Mouse (Mus musculus): Measurements from ENCODE around the gene Osbpl9. TPM values are rescaled to one million over a fixed set of nuclear protein-coding genes. Genes with fewer than 3 reads are reported as not detected.

Gene Osbpl9
- polyA plus RNA-seq (2015; fragmentation: Nextera tagmentation; extraction: Ambion mirVana): 80.0 and 83.8 TPM in 2 replicates

DNA sequence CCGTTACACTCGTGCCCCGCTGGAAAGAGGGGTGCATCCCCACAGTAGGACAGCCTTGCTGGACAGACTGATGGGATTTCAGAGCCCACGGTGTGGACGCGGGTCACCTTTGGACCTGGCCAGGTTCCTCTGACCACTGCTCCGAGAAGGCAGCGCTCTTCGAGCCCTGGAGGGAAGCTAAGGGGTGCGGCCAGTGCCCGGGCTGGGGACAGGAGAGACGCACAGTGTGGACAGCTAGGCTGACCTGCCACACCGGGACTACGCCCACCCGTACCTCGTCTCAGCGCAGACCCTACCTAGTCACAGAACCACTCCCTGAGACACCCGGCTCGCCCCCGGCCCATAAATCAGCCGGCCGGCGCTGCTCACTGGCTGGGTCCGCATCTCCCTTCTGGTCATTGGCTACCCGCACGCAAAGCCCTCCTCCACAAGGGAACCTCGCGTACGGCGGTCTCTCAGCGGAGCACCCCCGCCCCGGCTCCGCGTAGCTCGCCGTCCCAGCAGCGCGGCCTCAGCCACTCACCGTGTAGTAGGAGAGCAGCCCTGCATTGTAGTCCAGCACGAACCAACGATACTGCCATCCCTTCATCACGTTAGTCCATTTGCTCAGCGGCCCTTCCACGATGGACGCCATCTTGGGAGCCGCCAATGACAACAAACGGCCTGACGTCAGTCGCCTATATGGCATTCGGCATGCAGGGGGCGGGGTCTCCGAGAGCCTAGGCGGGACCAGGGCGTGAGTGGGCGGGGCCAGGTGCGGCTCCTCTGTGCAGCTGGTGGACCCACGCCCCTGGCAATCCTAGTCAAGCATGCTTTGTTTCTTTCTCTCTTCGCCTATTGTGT is at the start of gene Osbpl9:
Gene Osbpl9 (minus strand): TSS at position 691 of the 843 bp plus-strand sequence.
- Histone ChIP-seq H3K27ac (peak within 1 kb of the TSS; percentile 96), H3K4me2 (replicated peaks) (peak within 1 kb of the TSS; percentile 91), H3K9ac (replicated peaks) (peak within 1 kb of the TSS; percentile 88), H3K4me1 (replicated peaks) (peaks cover 24% of the 10 kb centered on the region), H3K9me3 (no peaks in the 10 kb centered on the region), H3K36me3 (0 out of 2 replicates have a peak, but pooled peaks cover 5% of the 10 kb centered on the region), H3K4me3 (replicated peaks) (peak within 1 kb of the TSS; percentile 92), H3K27me3 (no peaks in the 10 kb centered on the region)
- peak; percentile 98 for ATAC-seq
- under 1% methylated on average over 59 of the region's 59 CpGs for WGBS

DNA sequence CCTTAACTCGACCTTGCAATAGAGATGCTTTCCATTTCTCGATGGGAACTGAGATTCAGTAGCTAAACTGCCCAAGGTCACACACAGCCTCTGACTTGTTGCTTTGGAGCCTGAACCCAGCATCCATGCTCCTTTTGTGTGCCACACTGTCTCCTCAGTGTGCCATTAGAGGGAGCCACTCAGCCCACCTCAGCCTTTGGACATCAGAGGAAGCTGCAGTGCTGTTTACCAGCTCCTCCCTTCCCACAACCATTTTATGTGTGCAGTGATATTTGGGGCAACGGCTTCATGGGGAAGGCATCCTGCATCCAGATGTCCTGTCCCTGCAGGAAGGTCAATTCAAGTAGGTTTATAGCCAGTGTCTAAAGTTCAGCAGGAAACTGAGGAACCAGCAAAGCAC is 49.5 kb upstream of the Osbpl9 start:
- WGBS: 47% methylated on average over 3 of the region's 3 CpGs
- no peaks in the 10 kb centered on the region for H3K27me3 ChIP-seq
- H3K4me1 ChIP-seq (replicated peaks): no peaks in the 10 kb centered on the region
- H3K9me3 ChIP-seq: no peaks in the 10 kb centered on the region
- ATAC-seq: no peak
- no peak overlapping the region for H3K27ac ChIP-seq
- no peaks in the 10 kb centered on the region for H3K36me3 ChIP-seq
- no peak overlapping the region for H3K9ac ChIP-seq (replicated peaks)
- H3K4me2 ChIP-seq (replicated peaks): no peak overlapping the region
- H3K4me3 ChIP-seq (replicated peaks): no peak overlapping the region

DNA sequence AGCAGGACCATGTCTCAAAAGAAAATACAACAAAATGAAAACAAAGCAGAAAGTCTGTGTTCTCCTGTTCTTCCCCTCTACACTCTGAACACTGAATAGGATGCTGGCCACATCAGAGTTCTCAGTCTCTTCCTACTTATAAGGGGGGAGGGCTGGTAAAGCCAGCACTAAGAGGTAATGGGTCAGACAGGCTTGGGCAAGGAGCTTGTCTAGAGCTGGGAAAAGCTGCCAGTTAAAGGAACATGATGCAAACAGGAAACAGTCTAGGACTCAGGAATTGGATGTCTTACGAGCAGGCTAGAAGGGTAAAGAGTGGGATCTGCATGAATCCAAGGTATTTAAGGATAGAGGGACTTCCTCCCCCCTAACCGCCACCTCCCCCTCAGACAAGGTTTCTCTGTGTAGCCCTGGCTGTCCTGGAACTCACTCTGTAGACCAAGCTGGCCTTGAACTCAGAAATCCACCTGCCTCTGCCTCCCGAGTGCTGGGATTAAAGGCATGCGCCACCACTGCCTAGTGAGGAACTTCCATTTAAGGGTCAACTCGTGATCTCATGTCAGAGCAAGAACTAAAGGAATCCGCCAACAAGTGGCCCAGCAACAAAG is 43.0 kb upstream of the Osbpl9 start:
- no peaks in the 10 kb centered on the region for H3K9me3 ChIP-seq
- H3K27ac ChIP-seq: no peak overlapping the region
- H3K4me3 ChIP-seq (replicated peaks): no peak overlapping the region
- 89% methylated on average over 6 of the region's 6 CpGs for WGBS
- H3K4me1 ChIP-seq (replicated peaks): no peaks in the 10 kb centered on the region
- H3K36me3 ChIP-seq: no peaks in the 10 kb centered on the region
- no peaks in the 10 kb centered on the region for H3K27me3 ChIP-seq
- ATAC-seq: no peak
- H3K4me2 ChIP-seq (replicated peaks): no peak overlapping the region
- no peak overlapping the region for H3K9ac ChIP-seq (replicated peaks)

DNA sequence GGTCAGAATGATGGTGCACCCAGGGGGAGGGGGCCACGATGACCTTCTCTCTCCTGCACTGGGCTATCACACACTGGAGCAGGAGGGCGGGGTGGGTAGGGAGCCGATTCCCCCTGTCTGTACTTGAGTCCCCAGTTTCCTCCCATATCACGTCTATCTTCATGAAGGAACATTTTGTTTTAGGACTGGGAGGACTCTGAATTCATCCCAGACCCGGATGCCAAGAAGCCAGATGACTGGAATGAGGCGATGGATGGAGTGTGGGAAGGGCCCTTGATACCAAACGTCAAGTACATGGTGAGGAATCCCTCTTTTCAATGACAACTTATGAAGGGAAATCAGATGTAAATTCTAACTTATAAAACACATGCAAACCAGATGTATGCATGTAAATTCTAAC is 42.4 kb upstream of the Osbpl9 start:
- Histone ChIP-seq H3K27me3 (no peaks in the 10 kb centered on the region), H3K9ac (replicated peaks) (no peak overlapping the region), H3K4me1 (replicated peaks) (no peaks in the 10 kb centered on the region), H3K27ac (no peak overlapping the region), H3K4me2 (replicated peaks) (no peak overlapping the region), H3K36me3 (no peaks in the 10 kb centered on the region), H3K9me3 (no peaks in the 10 kb centered on the region), H3K4me3 (replicated peaks) (no peak overlapping the region)
- WGBS: 93% methylated on average over 7 of the region's 7 CpGs
- ATAC-seq: no peak

DNA sequence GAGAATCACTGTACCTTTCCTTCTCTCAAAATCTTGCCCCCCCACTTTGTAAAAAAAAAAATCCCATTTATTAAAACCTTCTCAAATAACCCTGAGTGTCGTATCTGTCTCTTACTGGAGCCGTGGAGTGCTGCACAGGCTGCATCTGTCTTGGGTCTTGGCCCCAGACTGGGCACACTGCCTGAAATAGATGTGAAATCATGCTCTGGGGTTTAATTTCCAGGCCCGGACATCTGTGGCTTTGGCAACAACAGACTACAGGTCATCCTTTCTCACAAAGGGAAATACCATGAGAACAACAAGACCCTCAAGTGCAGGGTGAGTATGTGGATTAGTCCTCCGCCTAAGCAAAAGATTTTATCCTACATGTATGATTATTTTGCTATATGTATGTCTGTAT is 39.9 kb upstream of the Osbpl9 start:
- Histone ChIP-seq H3K4me1 (replicated peaks) (peaks cover 3% of the 10 kb centered on the region), H3K9ac (replicated peaks) (no peak overlapping the region), H3K4me2 (replicated peaks) (no peak overlapping the region), H3K36me3 (no peaks in the 10 kb centered on the region), H3K27me3 (no peaks in the 10 kb centered on the region), H3K9me3 (no peaks in the 10 kb centered on the region), H3K4me3 (replicated peaks) (no peak overlapping the region), H3K27ac (no peak overlapping the region)
- 79% methylated on average over 4 of the region's 4 CpGs for whole genome bisulfite sequencing
- ATAC-seq: no peak

DNA sequence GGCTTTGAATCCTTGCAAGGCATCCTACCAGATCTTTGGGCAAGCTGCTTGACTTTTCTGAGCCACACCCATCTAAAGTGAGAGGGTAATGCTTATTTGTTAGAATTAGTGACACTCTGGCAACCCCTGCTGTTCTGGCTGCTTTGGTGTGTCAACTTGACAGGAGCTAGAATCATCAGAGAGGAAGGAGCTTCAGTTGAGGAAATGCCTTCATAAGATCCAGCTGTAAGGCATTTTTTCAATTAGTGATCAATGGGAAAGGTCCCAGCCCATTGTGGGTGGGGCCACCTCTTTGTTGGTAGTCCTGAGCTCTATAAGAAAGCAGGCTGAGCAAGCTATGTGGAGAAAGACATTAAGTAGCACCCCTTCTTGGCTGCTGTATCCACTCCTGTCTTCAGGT is 39.1 kb upstream of the Osbpl9 start:
- Histone ChIP-seq H3K27me3 (no peaks in the 10 kb centered on the region), H3K9me3 (no peaks in the 10 kb centered on the region), H3K4me3 (replicated peaks) (no peak overlapping the region), H3K27ac (no peak overlapping the region), H3K9ac (replicated peaks) (no peak overlapping the region), H3K4me2 (replicated peaks) (no peak overlapping the region), H3K36me3 (no peaks in the 10 kb centered on the region), H3K4me1 (replicated peaks) (peaks cover 10% of the 10 kb centered on the region)
- no peak for ATAC-seq

DNA sequence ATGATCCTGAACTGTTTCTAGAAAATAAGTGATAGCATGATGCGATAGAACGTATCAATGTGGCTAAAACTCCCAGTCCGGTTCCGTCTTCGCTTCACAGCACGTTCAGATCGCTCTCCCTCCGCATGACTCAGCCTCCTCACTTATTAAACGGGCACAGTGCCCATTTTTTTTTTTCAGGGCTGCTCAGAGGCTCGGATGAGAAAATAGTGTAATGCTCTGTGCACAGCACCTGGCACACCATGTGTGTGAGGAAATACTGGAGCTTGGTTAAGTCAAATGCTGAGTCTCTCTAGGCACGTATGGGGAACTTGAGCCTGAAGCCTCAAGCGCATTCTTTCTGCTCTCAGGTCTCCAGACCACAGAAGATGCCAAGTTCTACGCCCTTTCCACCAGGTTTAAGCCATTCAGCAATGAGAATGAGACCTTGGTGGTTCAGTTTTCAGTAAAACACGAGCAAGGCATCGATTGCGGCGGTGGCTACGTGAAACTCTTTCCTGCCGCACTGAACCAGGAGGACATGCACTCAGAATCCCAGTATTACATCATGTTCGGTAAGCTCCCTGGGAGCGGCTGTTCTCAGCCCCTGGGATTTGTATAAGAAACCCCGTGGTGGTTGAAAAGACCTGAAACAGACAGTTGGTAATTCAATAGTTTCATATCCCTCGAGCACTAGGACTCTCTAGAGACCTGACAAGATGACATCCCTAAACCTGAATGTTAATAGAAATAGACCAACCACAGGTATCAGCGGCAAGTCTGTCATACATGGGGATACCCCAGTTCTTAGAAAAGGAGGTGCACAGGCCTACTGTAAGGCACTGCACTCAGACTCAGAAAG is 36.6 kb upstream of the Osbpl9 start:
- WGBS: 84% methylated on average over 24 of the region's 24 CpGs
- H3K4me2 ChIP-seq (replicated peaks): no peak overlapping the region
- H3K9ac ChIP-seq (replicated peaks): no peak overlapping the region
- H3K4me3 ChIP-seq (replicated peaks): no peak overlapping the region
- H3K27me3 ChIP-seq: no peaks in the 10 kb centered on the region
- H3K27ac ChIP-seq: no peak overlapping the region
- peaks cover 17% of the 10 kb centered on the region for H3K4me1 ChIP-seq (replicated peaks)
- no peaks in the 10 kb centered on the region for H3K9me3 ChIP-seq
- H3K36me3 ChIP-seq: no peaks in the 10 kb centered on the region
- ATAC-seq: no peak

DNA sequence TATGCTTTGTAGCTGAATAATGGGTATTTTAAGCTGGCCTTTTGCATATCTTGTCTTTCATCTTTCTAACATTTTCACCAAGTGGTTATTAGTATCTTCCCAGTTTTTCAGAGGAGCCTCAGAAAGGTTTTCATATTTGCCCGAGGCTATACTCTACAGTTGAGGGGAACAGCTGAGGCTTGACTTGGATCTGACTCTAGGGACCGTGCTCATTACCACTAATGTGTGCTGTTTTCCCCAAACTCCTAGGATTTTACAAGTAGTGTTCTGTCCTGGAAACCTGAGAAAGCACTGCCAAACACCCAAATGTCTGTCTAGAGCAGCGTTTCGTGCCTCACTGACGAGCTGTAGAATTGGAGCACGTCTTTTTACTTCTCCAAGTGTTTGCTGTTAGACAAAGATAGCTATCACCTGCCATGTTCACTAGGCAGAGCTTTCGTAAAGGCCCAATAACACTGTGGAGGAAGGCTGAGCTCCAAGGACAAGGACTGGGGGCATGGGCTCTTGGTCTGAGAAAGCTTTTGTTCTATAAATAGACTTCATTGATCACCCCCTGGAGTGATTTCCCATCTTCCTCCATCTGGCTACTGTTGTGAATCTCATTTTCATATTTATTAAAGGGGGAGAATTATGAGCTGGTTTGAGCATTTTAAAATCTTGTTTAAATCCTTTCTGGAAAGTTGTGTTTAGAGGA is 34.3 kb upstream of the Osbpl9 start:
- 64% methylated on average over 7 of the region's 7 CpGs for WGBS
- no peak overlapping the region for H3K4me2 ChIP-seq (replicated peaks)
- peak; percentile 56; the same call in 1 of the 2 replicates for ATAC-seq
- no peaks in the 10 kb centered on the region for H3K36me3 ChIP-seq
- peaks cover 17% of the 10 kb centered on the region for H3K4me1 ChIP-seq (replicated peaks)
- no peak overlapping the region for H3K4me3 ChIP-seq (replicated peaks)
- H3K9ac ChIP-seq (replicated peaks): no peak overlapping the region
- no peaks in the 10 kb centered on the region for H3K9me3 ChIP-seq
- peak overlapping the region; percentile 61 for H3K27ac ChIP-seq
- no peaks in the 10 kb centered on the region for H3K27me3 ChIP-seq

DNA sequence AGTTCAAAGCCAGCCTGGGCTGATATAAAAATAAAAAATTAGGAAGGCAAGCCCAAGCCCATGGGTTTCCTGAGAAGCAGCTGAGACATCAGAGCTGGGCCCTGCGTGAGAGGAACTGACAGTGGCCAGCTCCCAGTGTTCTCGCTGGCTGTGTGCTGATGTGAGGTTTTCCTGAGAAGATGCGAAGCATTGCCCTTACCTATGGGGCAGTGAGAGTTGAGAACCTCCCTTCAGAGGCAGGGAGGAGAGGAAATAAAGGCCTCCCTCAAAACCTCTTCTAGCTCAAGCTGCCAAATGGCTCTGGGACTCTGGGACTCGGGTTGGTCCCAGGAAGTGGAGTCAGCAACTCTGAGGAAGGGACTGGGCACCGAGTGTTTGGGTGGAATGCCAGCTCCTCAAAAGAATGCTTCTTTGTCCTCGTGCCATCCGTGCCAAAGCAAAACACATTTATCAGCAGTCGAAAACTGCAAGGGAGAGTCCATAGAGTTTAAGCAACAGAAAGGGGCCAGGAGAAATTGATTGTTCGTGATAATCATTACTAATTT is 32.8 kb upstream of the Osbpl9 start:
- H3K27ac ChIP-seq: peak overlapping the region; percentile 14; the same call in 1 of the 2 replicates
- WGBS: 74% methylated on average over 9 of the region's 9 CpGs
- H3K9ac ChIP-seq (replicated peaks): no peak overlapping the region
- H3K9me3 ChIP-seq: no peaks in the 10 kb centered on the region
- H3K4me1 ChIP-seq (replicated peaks): peaks cover 17% of the 10 kb centered on the region
- no peaks in the 10 kb centered on the region for H3K36me3 ChIP-seq
- H3K27me3 ChIP-seq: no peaks in the 10 kb centered on the region
- no peak overlapping the region for H3K4me2 ChIP-seq (replicated peaks)
- no peak overlapping the region for H3K4me3 ChIP-seq (replicated peaks)
- no peak for ATAC-seq

DNA sequence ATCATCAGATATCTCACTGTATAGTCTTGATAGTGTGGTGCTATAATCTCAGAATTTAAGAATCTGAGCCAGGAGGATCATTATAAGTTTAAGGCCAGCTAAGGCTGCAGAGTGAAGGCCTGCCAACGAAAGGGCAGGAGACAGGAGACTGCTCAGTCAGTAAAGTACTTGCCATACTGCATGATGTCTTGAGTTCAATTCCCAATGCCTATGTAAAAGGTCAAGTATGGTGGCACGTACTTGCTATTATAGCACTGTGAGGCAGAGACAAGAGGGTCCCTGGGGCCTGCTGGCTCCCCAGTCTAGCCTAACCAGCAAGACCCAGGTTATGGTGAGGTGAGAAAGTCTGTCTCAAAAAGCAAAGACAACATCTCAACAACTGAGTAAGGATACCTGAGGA is 32.1 kb upstream of the Osbpl9 start, which contains the start of gene Calr4:
Gene Calr4 (plus strand): TSS at position 301 of the 400 bp plus-strand sequence.
- Histone ChIP-seq H3K4me2 (replicated peaks) (no peak within 1 kb of the TSS), H3K27me3 (no peaks in the 10 kb centered on the region), H3K4me1 (replicated peaks) (peaks cover 17% of the 10 kb centered on the region), H3K27ac (peak within 1 kb of the TSS; percentile 14; the same call in 1 of the 2 replicates), H3K9me3 (no peaks in the 10 kb centered on the region), H3K4me3 (replicated peaks) (no peak within 1 kb of the TSS), H3K36me3 (no peaks in the 10 kb centered on the region), H3K9ac (replicated peaks) (no peak within 1 kb of the TSS)
- ATAC-seq: no peak
- 80% methylated on average over 2 of the region's 2 CpGs for WGBS

DNA sequence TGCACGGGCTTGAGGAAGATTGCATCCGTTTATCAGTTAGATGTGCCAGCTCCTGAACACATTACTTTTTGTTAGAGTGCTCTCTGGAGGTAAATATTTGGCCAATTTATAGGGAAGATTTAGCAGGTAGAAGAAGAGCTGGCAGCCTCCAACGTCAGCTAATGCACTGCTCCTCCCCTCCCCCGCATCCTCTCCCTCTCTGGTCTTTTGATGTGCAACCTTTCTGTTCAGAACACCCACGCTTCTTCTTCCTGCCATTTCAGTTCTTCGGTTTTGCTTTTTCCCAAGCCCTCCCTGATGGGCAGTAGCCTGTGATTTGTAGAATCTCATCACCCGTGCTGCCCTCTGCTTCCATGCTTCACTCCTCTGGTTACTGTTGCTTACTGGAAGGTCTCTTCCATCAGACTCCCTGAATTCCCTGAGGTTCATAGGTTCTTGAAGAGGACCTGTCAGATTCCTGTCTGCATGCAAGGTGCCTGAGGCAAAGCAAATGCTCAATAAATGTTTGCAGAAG is 27.8 kb upstream of the Osbpl9 start:
- H3K4me2 ChIP-seq (replicated peaks): no peak overlapping the region
- no peak overlapping the region for H3K9ac ChIP-seq (replicated peaks)
- no peak for ATAC-seq
- peaks cover 14% of the 10 kb centered on the region for H3K4me1 ChIP-seq (replicated peaks)
- no peaks in the 10 kb centered on the region for H3K36me3 ChIP-seq
- H3K27me3 ChIP-seq: no peaks in the 10 kb centered on the region
- no peak overlapping the region for H3K4me3 ChIP-seq (replicated peaks)
- no peak overlapping the region for H3K27ac ChIP-seq
- H3K9me3 ChIP-seq: no peaks in the 10 kb centered on the region
- 57% methylated on average over 7 of the region's 7 CpGs for WGBS

All from midbrain, embryonic 13.5 days (tissue).